Mouse (Mus musculus) embryonic facial prominence, embryonic 11.5 days (tissue): ENCODE results near the gene Rnase9. TPM values are rescaled to one million over a fixed set of nuclear protein-coding genes. Genes with fewer than 3 reads are reported as not detected.

Experiments used
- ATAC-seq: fragments of 200-750 bp; cut with Nextera tagmentation; replicated peaks from 2 replicates; pipeline ENCODE4 v1.8.0; 2017; ENCODE audit warnings: low read depth; ENCODE audit not compliant: insufficient number of reproducible peaks, low FRiP score, low TSS enrichment
- DNase-seq: peaks from one replicate; pipeline ENCODE4 v3.0.0-alpha.2; 2015; ENCODE audit warnings: low spot score
- H3K27ac ChIP-seq: fragments of 300-500 bp; sonication (generic); replicated peaks from 2 replicates; pipeline ENCODE4 v1.5.1; 2014; ENCODE audit warnings: mild to moderate bottlenecking, low read depth, low read length, control low read depth
- H3K27me3 ChIP-seq: fragments of 300-500 bp; sonication (generic); 2 replicates; pipeline ENCODE4 v1.6.1; 2014; ENCODE audit warnings: mild to moderate bottlenecking, low read length, moderate library complexity, mixed read lengths; ENCODE audit not compliant: control insufficient read depth, insufficient read depth
- H3K36me3 ChIP-seq: fragments of 300-500 bp; sonication (generic); replicated peaks from 2 replicates; pipeline ENCODE4 v1.6.1; 2014; ENCODE audit warnings: low read depth, mild to moderate bottlenecking, low read length, moderate library complexity, mixed read lengths; ENCODE audit not compliant: control insufficient read depth, insufficient read depth
- H3K4me1 ChIP-seq: fragments of 300-500 bp; sonication (generic); 2 replicates; pipeline ENCODE4 v1.6.1; 2014; ENCODE audit warnings: low read length, mixed read lengths; ENCODE audit not compliant: control insufficient read depth, insufficient read depth
- H3K4me2 ChIP-seq: fragments of 300-500 bp; sonication (generic); 2 replicates; pipeline ENCODE4 v1.6.1; 2014; ENCODE audit warnings: low read depth, mild to moderate bottlenecking, control low read depth, low read length, moderate library complexity
- H3K4me3 ChIP-seq: fragments of 300-500 bp; sonication (generic); 2 replicates; pipeline ENCODE4 v1.5.1; 2014; ENCODE audit warnings: low read depth, low read length, control low read depth
- H3K9ac ChIP-seq: fragments of 300-500 bp; sonication (generic); replicated peaks from 2 replicates; pipeline ENCODE4 v1.6.1; 2014; ENCODE audit warnings: mild to moderate bottlenecking, control low read depth, low read length
- H3K9me3 ChIP-seq: fragments of 300-500 bp; sonication (generic); replicated peaks from 2 replicates; pipeline ENCODE4 v1.6.1; 2016; ENCODE audit warnings: mild to moderate bottlenecking, low read length, inconsistent platforms, mixed read lengths; ENCODE audit not compliant: control insufficient read depth
- WGBS: fragments of 180-500 bp; shearing (Covaris S2); extraction: QIAGEN DNeasy Blood & Tissue Kit; methylation state at CpG from one replicate; pipeline ENCODE4 v1.1.7; 2014; 5-methylcytosine and 5-hydroxymethylcytosine counted together
- polyA plus RNA-seq: library from polyadenylated mRNA; unstranded; fragments of >200 nt; fragmentation: Nextera tagmentation; extraction: Ambion mirVana; gene quantifications from 2 replicates; pipeline ENCODE4 v1.2.1, GENCODE M21; 2014

Gene Rnase9
- polyA plus RNA-seq, 1 experiment from 2014 or later = not detected

DNA sequence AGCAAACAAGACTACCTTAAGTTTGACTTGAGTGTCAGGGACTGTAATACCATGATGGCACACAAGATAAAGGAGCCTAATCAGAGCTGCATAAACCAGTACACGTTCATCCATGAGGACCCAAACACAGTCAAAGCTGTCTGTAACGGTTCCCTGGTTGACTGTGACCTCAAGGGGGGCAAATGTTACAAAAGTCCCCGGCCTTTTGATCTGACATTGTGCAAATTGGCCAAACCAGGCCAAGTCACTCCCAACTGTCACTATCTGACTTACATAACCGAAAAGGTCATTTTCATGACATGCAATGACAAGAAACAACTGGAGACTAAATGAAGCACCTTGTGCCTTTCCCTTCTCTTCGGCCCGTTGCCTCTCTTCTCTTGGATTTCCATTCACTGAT is 32.1 kb downstream of the Rnase9 start:
- no peaks in the 10 kb centered on the region for H3K27me3 ChIP-seq
- H3K4me3 ChIP-seq = no peak overlapping the region
- 78% methylated on average over 6 of the region's 6 CpGs for WGBS
- no peak for DNase-seq
- ATAC-seq = no peak
- H3K36me3 ChIP-seq = no peaks in the 10 kb centered on the region
- no peak overlapping the region for H3K9ac ChIP-seq
- H3K27ac ChIP-seq = no peak overlapping the region
- H3K4me1 ChIP-seq = no peaks in the 10 kb centered on the region
- H3K9me3 ChIP-seq = no peaks in the 10 kb centered on the region
- no peak overlapping the region for H3K4me2 ChIP-seq

DNA sequence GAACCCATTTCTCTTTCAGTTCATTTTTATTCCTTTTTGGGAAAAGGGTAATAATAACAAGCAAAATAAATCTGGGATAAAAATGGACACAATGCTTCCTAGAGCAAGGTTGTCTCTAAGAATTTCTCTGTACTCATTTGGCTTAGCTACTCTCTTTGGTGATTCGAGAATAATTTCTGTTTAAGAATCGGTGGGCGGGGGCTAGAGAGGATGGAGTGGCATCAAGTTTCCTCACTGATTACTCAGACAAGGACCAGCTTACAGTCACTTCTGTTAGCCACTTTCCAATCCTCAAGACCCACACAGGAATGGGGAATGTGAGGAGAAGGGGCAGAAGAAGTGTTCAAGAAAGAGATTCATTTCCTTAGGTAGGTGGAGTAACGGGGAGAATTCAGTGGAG is 32.9 kb downstream of the Rnase9 start:
- Histone ChIP-seq H3K27ac (no peak overlapping the region), H3K36me3 (no peaks in the 10 kb centered on the region), H3K4me2 (no peak overlapping the region), H3K9me3 (no peaks in the 10 kb centered on the region), H3K27me3 (no peaks in the 10 kb centered on the region), H3K4me3 (no peak overlapping the region), H3K9ac (no peak overlapping the region), H3K4me1 (no peaks in the 10 kb centered on the region)
- 73% methylated on average over 4 of the region's 4 CpGs for WGBS
- no peak for ATAC-seq
- DNase-seq = no peak

DNA sequence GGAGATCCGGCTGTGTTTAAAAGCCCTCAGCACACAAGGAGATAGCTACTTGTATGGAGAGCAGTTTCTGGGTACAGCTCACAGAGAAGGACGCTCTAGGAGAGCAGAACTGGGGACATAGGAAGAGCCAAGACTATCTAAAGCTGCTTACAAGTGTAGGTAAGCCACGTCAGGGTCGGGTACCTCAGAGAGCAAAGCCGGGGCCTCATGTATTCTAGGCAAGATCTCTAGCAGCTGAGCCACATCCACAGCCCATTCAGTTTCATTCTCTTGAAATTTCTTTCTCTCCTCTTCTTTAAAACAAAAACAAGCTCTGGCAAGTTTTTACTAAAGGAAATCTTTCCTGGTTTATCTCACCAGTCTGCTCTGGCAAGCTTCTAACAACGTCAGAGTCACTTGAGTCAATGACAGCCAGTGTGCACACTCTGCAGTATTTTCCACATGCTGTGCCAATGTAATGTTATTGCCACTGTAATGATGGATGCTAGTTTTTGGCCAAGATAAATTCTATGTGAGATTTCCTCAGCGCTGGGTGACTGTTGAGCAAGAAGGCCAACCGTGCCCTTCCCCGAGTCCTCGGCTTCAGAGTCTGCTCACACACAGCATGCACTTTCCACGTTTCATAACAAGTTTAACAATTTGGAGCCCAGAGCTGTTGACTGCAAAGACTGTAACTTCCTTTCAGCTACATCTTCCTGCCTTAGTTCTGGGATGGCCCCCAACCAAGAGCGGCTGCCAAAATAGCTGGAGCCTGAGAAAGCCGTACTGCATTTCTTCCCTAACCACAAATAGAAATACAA is 33.6 kb downstream of the Rnase9 start:
- no peak overlapping the region for H3K4me3 ChIP-seq
- no peaks in the 10 kb centered on the region for H3K4me1 ChIP-seq
- no peaks in the 10 kb centered on the region for H3K9me3 ChIP-seq
- no peak overlapping the region for H3K27ac ChIP-seq
- H3K4me2 ChIP-seq = no peak overlapping the region
- H3K9ac ChIP-seq = no peak overlapping the region
- H3K27me3 ChIP-seq = no peaks in the 10 kb centered on the region
- no peak for ATAC-seq
- no peak for DNase-seq
- no peaks in the 10 kb centered on the region for H3K36me3 ChIP-seq
- WGBS = 82% methylated on average over 13 of the region's 13 CpGs

DNA sequence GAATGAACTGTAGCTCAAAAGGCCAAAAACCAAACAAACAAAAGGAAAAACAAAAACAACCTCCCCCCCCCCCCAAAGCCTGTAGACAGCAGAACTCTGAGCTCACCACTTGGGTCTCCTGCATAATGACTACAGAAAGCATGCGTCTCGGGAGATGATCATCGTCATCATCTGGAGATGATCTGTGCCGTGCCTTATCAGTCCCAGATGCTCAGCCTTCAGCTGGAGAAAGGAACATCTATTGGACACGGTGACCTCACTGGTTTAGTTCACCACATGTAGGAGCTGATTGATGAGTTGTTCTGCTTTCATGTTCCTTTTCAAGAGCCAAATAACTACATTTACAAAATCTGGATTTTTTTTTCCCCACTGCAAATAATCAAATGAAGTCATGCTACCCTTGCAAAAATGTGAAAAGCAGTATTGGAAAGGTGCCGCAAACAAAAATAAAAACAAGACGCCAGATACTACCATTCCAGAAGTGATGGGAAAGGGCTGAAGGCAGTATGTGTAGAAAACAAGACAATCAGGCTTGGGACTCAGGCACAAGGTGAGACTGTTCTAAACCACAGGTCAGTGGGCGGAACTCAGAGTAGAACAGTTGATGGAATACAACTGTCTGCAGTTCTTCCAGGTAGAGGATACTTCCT is 34.4 kb downstream of the Rnase9 start, which contains the start of gene Rnase10:
Gene Rnase10 (plus strand): TSS at position 600 of the 650 bp plus-strand sequence.
- Histone ChIP-seq H3K4me2 (no peak within 1 kb of the TSS), H3K9ac (no peak within 1 kb of the TSS), H3K36me3 (no peaks in the 10 kb centered on the region), H3K4me3 (no peak within 1 kb of the TSS), H3K9me3 (no peaks in the 10 kb centered on the region), H3K4me1 (no peaks in the 10 kb centered on the region), H3K27me3 (no peaks in the 10 kb centered on the region), H3K27ac (no peak within 1 kb of the TSS)
- ATAC-seq (no peak), DNase-seq (peak; percentile 42)
- WGBS = 58% methylated on average over 8 of the region's 8 CpGs

DNA sequence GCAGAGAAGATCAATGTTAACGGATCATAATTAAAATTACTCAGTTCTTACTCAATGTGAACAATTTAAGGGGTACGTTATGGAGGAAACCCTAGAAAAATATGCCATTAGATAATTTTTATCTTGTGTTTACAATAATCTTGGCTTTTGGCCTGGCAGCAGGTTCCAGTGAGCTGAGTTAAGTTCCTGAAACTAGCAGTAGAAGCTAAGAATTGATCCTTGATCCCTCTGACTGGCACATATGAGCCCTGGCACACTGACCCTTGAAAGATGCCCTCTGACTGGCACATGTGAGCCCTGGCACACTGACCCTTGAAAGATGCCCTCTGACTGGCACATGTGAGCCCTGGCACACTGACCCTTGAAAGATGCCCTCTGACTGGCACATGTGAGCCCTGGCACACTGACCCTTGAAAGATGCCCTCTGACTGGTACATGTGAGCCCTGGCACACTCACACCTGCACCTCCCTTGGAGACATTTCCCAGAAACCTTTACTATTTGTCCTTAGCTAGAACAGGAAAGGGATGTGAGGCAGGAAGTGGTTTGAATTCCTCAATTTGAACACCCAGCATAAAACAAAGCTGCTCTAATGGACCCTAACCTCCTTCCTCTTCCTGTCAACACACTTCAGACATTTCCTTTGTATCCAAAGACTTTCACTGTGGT is 43.5 kb downstream of the Rnase9 start:
- H3K27me3 ChIP-seq = no peaks in the 10 kb centered on the region
- no peak overlapping the region for H3K4me2 ChIP-seq
- 76% methylated on average over 2 of the region's 2 CpGs for WGBS
- ATAC-seq = no peak
- H3K36me3 ChIP-seq = no peaks in the 10 kb centered on the region
- H3K4me3 ChIP-seq = no peak overlapping the region
- no peak overlapping the region for H3K9ac ChIP-seq
- H3K4me1 ChIP-seq = no peaks in the 10 kb centered on the region
- H3K9me3 ChIP-seq = no peaks in the 10 kb centered on the region
- H3K27ac ChIP-seq = no peak overlapping the region
- no peak for DNase-seq

DNA sequence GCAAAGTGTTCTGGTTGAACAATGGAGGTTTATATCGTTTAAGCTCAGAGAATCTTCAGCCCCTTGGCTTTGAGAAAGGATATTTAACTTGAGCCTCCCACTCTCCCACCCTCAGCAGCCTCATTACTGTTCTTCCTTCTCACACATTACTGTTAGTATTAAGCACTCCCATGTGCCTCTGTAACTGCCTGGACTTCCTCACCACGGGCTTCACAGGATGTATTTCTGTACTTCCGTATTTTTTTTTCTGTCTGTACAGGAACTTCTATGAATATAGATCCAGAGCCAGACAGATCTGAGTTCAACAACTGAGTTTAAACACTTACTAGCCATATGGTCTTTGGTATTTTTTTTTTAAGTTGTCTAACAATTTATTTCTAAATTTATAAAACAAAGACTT is 44.6 kb downstream of the Rnase9 start:
- no peaks in the 10 kb centered on the region for H3K4me1 ChIP-seq
- H3K36me3 ChIP-seq = no peaks in the 10 kb centered on the region
- 77% methylated on average over 3 of the region's 3 CpGs for WGBS
- no peak overlapping the region for H3K4me3 ChIP-seq
- H3K27me3 ChIP-seq = no peaks in the 10 kb centered on the region
- no peak overlapping the region for H3K27ac ChIP-seq
- H3K9ac ChIP-seq = no peak overlapping the region
- no peak overlapping the region for H3K4me2 ChIP-seq
- DNase-seq = no peak
- ATAC-seq = no peak
- no peaks in the 10 kb centered on the region for H3K9me3 ChIP-seq

DNA sequence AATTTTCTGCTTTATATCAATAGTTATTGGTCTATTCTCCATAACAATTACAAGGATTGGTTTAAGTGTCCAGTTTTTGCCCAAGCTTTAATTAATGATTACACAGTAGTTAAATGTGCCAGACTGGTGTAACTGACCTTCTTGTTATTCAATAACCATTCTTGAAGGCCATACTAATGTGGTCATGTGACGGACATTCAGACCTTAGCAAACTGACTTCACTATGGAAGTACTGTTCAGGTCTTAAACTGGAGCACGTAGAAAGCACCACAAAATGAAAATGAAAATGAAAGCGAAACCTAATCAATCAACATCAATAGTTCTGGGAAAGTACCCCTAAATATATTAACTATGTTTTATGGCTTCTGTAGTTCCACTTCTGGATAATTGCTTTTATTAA is 50.6 kb downstream of the Rnase9 start:
- H3K27ac ChIP-seq = no peak overlapping the region
- H3K4me2 ChIP-seq = no peak overlapping the region
- no peaks in the 10 kb centered on the region for H3K4me1 ChIP-seq
- no peak overlapping the region for H3K9ac ChIP-seq
- no peak overlapping the region for H3K4me3 ChIP-seq
- no peak for ATAC-seq
- no peaks in the 10 kb centered on the region for H3K27me3 ChIP-seq
- DNase-seq = no peak
- WGBS = 89% methylated on average over 3 of the region's 3 CpGs
- H3K36me3 ChIP-seq = no peaks in the 10 kb centered on the region
- no peaks in the 10 kb centered on the region for H3K9me3 ChIP-seq
